Mouse (Mus musculus): Measurements from ENCODE around the gene Map3k7. TPM values are rescaled to one million over a fixed set of nuclear protein-coding genes. Genes with fewer than 3 reads are reported as not detected.
A peak's percentile ranks its signal among the peaks of the same experiment; 100 is the strongest.

The Map3k7 gene
- polyA plus RNA-seq, 1 experiment from 2014 or later, result 25.9 TPM

DNA sequence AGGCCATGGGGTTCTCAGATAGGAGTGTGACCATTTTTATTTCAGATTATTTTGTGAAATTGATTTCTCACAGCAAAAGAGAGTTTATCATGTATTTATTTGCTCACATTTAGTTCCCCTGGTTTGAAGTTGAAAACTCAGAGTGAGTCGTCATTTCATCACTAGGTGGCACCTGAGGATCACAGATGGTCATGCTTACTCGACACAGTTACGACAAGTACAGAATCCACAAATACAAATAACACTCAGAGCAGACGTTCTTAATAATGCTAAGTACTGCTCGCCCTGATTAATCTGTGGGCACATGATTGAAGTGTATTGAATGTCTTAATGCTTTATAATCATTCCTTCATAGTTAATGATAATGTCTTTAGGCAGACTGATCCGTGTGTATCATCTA is 8.3 kb downstream of the Map3k7 start:
- WGBS, result 39% methylated on average over 6 of the region's 6 CpGs
- Histone ChIP-seq H3K9ac (ENCODE audit: low read length) (no peak overlapping the region), H3K27me3 (ENCODE audit: control insufficient read depth, insufficient read depth, low read depth, low read length) (no peaks in the 10 kb centered on the region), H3K4me3 (ENCODE audit: low read length) (no peak overlapping the region), H3K27ac (ENCODE audit: low read length) (no peak overlapping the region), H3K36me3 (ENCODE audit: control insufficient read depth, insufficient read depth, low read length) (0 out of 2 replicates have a peak, but pooled peaks cover under 1% of the 10 kb centered on the region), H3K9me3 (ENCODE audit: control insufficient read depth, low read length) (no peaks in the 10 kb centered on the region), H3K4me1 (replicated peaks; ENCODE audit: control insufficient read depth, insufficient read depth, low read length) (no peaks in the 10 kb centered on the region), H3K4me2 (ENCODE audit: low read depth, low read length) (no peak overlapping the region)
- ATAC-seq (ENCODE audit: low read depth), result no peak

DNA sequence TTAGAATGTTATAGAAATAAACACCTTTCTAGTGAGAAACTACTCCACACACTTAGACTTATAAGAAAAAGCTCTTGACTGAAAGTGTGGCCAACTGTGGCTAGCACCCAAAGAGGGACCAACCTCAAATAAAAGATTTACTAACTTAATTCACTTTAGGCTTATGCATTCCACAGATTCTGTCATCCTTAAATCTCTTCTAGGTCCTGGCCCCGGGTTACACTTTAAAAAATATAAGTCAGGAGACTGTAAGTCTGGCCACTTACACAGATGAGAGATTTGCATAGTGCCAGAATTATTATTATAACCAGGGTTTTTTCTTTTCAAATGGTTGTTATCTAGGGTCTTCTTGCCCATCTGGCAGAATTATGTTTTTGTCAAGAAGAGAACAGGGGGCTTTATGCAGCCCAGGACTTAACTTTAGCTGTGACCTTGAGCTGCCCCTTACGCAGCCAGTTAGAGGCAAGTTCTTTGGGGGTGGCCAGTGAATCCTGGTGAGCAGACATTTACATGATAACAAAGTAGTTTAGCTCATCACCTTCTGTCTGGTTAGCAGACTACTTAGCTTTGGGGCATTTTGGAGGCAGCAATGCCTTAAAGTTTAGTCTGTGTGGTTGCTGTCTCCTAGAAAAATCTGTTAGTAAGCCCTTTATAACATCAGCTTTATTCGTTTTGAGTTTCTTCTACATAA is 11.5 kb downstream of the Map3k7 start:
- Histone ChIP-seq H3K36me3 (ENCODE audit: control insufficient read depth, insufficient read depth, low read length) (peaks cover 16% of the 10 kb centered on the region), H3K9ac (ENCODE audit: low read length) (no peak overlapping the region), H3K27ac (ENCODE audit: low read length) (no peak overlapping the region), H3K27me3 (ENCODE audit: control insufficient read depth, insufficient read depth, low read depth, low read length) (no peaks in the 10 kb centered on the region), H3K4me1 (replicated peaks; ENCODE audit: control insufficient read depth, insufficient read depth, low read length) (no peaks in the 10 kb centered on the region), H3K4me2 (ENCODE audit: low read depth, low read length) (no peak overlapping the region), H3K4me3 (ENCODE audit: low read length) (no peak overlapping the region), H3K9me3 (ENCODE audit: control insufficient read depth, low read length) (no peaks in the 10 kb centered on the region)
- WGBS, result 78% methylated on average over 3 of the region's 3 CpGs
- no peak for ATAC-seq (ENCODE audit: low read depth)

DNA sequence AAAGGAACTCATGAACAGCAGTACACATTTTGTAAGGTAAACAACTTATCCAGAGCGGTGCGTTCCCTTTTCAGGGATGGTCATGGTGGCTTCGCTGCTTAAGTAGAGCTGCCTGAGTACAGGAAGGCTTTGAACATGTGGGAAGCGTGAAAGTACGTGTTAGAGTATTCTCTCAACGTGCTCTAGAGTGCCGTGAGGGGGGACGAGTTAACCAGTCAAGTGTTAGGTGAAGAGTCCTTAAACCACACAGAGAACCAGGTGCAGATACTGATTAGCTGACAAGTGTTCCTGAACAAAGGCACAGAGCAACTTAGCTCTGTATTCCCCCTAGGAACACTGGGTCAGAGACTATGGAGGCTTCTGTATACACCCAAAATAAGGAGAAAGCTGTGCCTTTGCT is 18.0 kb downstream of the Map3k7 start:
- Histone ChIP-seq H3K4me2 (ENCODE audit: low read depth, low read length) (no peak overlapping the region), H3K9ac (ENCODE audit: low read length) (no peak overlapping the region), H3K36me3 (ENCODE audit: control insufficient read depth, insufficient read depth, low read length) (peaks cover 36% of the 10 kb centered on the region), H3K4me3 (ENCODE audit: low read length) (no peak overlapping the region), H3K27ac (ENCODE audit: low read length) (no peak overlapping the region), H3K9me3 (ENCODE audit: control insufficient read depth, low read length) (no peaks in the 10 kb centered on the region), H3K27me3 (ENCODE audit: control insufficient read depth, insufficient read depth, low read depth, low read length) (no peaks in the 10 kb centered on the region), H3K4me1 (replicated peaks; ENCODE audit: control insufficient read depth, insufficient read depth, low read length) (no peaks in the 10 kb centered on the region)
- WGBS, result 69% methylated on average over 8 of the region's 8 CpGs
- peak; percentile 67 for ATAC-seq (ENCODE audit: low read depth)

DNA sequence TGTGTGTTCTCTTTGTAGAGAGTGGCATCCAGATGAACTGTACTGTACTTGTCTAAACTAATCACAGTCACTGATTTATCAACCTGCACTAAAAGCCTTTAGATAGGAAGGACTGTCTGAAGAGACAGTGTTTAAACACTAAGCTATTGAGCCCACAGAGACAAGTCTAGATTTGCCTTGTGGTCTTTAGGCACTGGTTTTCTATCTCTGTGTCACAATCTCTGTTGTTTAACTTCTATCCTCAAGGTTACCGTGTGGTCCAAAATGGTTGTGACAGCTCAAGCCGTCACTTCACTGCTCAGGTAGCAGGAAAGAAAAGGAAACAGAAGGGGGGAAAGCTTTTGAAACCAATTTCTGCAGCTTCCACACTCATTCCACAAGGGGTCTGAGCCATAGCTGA is 29.5 kb downstream of the Map3k7 start:
- no peaks in the 10 kb centered on the region for H3K27me3 ChIP-seq (ENCODE audit: control insufficient read depth, insufficient read depth, low read depth, low read length)
- H3K4me2 ChIP-seq (ENCODE audit: low read depth, low read length), result no peak overlapping the region
- 62% methylated on average over 2 of the region's 2 CpGs for WGBS
- no peak overlapping the region for H3K9ac ChIP-seq (ENCODE audit: low read length)
- no peaks in the 10 kb centered on the region for H3K4me1 ChIP-seq (replicated peaks; ENCODE audit: control insufficient read depth, insufficient read depth, low read length)
- H3K4me3 ChIP-seq (ENCODE audit: low read length), result no peak overlapping the region
- no peak overlapping the region for H3K27ac ChIP-seq (ENCODE audit: low read length)
- no peak for ATAC-seq (ENCODE audit: low read depth)
- no peaks in the 10 kb centered on the region for H3K9me3 ChIP-seq (ENCODE audit: control insufficient read depth, low read length)
- H3K36me3 ChIP-seq (ENCODE audit: control insufficient read depth, insufficient read depth, low read length), result peaks cover 23% of the 10 kb centered on the region

DNA sequence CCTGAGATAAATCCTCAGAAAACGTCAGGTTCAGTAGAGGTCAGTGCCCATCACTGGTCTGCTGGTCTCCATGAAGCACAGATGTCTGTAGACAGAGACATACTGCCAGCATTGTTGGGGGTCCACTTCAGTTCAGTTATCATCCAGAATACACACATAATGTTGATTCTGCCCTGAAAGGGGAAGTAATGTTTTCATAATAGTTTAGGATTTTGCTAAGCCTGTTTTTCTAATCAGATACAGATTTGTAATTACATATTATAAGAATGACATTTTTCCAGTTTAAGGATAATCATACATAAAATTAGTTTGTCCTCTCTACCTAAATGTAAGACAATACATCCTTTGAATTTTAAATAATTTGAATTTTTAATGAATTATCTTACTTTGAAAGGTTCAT is 30.0 kb downstream of the Map3k7 start:
- H3K9me3 ChIP-seq (ENCODE audit: control insufficient read depth, low read length), result no peaks in the 10 kb centered on the region
- no peaks in the 10 kb centered on the region for H3K4me1 ChIP-seq (replicated peaks; ENCODE audit: control insufficient read depth, insufficient read depth, low read length)
- no peaks in the 10 kb centered on the region for H3K27me3 ChIP-seq (ENCODE audit: control insufficient read depth, insufficient read depth, low read depth, low read length)
- WGBS, result 31% methylated on average over 1 of the region's 1 CpGs
- peaks cover 25% of the 10 kb centered on the region for H3K36me3 ChIP-seq (ENCODE audit: control insufficient read depth, insufficient read depth, low read length)
- no peak overlapping the region for H3K9ac ChIP-seq (ENCODE audit: low read length)
- H3K4me2 ChIP-seq (ENCODE audit: low read depth, low read length), result no peak overlapping the region
- H3K27ac ChIP-seq (ENCODE audit: low read length), result no peak overlapping the region
- H3K4me3 ChIP-seq (ENCODE audit: low read length), result no peak overlapping the region
- no peak for ATAC-seq (ENCODE audit: low read depth)

DNA sequence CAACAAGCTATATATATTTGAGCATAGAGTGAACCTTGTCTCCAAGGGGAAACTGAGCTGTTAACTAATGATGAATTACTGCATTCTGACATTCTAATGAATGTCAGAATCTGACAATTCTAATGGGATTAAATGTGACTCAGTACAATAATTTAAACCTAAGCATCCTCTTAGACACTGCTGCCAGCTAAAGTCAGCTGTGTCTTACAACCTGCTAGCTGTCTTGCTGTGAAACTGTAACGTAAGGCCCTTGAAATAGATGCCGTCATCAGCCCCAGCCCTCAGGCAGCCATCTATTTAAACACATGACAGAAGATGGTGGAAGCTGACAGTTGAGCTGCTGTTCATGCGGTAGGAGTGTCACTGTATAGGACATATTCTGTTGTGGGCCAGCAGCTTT is 37.6 kb downstream of the Map3k7 start:
- ATAC-seq (ENCODE audit: low read depth), result no peak
- no peak overlapping the region for H3K4me2 ChIP-seq (ENCODE audit: low read depth, low read length)
- H3K9me3 ChIP-seq (ENCODE audit: control insufficient read depth, low read length), result no peaks in the 10 kb centered on the region
- no peaks in the 10 kb centered on the region for H3K27me3 ChIP-seq (ENCODE audit: control insufficient read depth, insufficient read depth, low read depth, low read length)
- no peak overlapping the region for H3K9ac ChIP-seq (ENCODE audit: low read length)
- WGBS, result 87% methylated on average over 3 of the region's 3 CpGs
- H3K27ac ChIP-seq (ENCODE audit: low read length), result no peak overlapping the region
- H3K36me3 ChIP-seq (ENCODE audit: control insufficient read depth, insufficient read depth, low read length), result peaks cover 8% of the 10 kb centered on the region
- H3K4me3 ChIP-seq (ENCODE audit: low read length), result no peak overlapping the region
- H3K4me1 ChIP-seq (replicated peaks; ENCODE audit: control insufficient read depth, insufficient read depth, low read length), result no peaks in the 10 kb centered on the region

DNA sequence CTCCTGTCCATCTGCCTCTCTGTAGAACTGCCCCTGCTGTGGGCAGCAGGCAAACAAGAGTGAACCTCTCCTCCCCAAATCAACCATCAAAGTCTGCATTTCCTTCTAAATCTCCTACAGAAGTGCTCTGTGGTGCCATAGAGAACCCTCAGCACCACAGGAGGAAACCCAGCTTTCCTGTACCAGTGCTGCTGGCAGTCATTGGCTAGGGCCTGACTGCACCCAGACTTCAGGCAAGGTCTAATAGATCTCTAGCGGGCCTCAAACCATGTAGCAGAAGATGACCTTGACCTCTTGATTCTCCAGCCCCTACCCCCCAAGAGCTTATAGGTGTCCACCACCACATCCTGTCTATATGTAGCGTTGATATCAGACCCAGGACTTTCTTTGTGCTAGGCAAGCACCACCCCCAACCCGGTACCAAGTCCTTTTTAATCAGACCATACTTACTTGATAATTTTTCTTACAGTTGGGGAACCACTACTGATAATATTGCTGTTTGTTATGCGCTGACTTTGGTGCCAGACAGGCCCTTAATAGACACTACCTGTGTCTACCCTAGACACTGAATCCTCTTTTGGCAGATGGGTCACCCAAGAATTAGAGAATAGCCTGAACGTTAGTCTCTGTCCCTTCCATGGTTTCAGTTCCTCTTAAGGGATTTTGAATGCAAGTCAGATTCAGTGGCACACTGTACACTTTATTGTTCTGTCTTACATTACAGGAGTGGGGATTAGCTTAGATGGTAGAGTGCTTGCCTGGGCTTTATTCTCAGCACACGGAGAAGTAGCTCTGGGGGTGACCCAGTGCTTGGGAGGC is 41.1 kb downstream of the Map3k7 start:
- no peak for ATAC-seq (ENCODE audit: low read depth)
- Histone ChIP-seq H3K4me2 (ENCODE audit: low read depth, low read length) (no peak overlapping the region), H3K27me3 (ENCODE audit: control insufficient read depth, insufficient read depth, low read depth, low read length) (no peaks in the 10 kb centered on the region), H3K27ac (ENCODE audit: low read length) (no peak overlapping the region), H3K9me3 (ENCODE audit: control insufficient read depth, low read length) (no peaks in the 10 kb centered on the region), H3K36me3 (ENCODE audit: control insufficient read depth, insufficient read depth, low read length) (no peaks in the 10 kb centered on the region; the same call in none of the 2 replicates), H3K9ac (ENCODE audit: low read length) (no peak overlapping the region), H3K4me1 (replicated peaks; ENCODE audit: control insufficient read depth, insufficient read depth, low read length) (no peaks in the 10 kb centered on the region), H3K4me3 (ENCODE audit: low read length) (no peak overlapping the region)
- 88% methylated on average over 6 of the region's 6 CpGs for WGBS

DNA sequence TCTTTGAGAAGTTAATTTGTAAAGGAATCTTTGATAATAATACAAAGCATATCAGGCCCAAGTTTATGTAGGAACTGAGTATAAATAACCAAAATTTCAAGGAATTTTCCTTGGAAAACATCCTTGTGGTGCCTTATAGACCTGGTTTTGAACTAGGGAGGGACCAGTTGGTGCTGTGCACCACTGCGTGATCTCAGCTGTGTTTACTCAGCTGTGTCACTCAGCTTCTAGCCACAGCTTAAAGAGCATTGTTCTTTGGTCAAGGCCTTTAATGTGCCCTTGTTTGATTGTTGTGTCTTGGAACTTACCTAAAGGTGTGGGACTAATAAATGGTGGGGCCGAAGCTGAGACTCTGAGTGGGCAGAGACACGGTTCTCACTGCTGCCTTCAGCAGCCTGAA is 43.3 kb downstream of the Map3k7 start:
- Histone ChIP-seq H3K27me3 (ENCODE audit: control insufficient read depth, insufficient read depth, low read depth, low read length) (no peaks in the 10 kb centered on the region), H3K4me3 (ENCODE audit: low read length) (no peak overlapping the region), H3K27ac (ENCODE audit: low read length) (no peak overlapping the region), H3K4me2 (ENCODE audit: low read depth, low read length) (no peak overlapping the region), H3K4me1 (replicated peaks; ENCODE audit: control insufficient read depth, insufficient read depth, low read length) (no peaks in the 10 kb centered on the region), H3K9ac (ENCODE audit: low read length) (no peak overlapping the region), H3K36me3 (ENCODE audit: control insufficient read depth, insufficient read depth, low read length) (peaks cover 13% of the 10 kb centered on the region), H3K9me3 (ENCODE audit: control insufficient read depth, low read length) (no peaks in the 10 kb centered on the region)
- 47% methylated on average over 3 of the region's 3 CpGs for WGBS
- ATAC-seq (ENCODE audit: low read depth), result no peak

DNA sequence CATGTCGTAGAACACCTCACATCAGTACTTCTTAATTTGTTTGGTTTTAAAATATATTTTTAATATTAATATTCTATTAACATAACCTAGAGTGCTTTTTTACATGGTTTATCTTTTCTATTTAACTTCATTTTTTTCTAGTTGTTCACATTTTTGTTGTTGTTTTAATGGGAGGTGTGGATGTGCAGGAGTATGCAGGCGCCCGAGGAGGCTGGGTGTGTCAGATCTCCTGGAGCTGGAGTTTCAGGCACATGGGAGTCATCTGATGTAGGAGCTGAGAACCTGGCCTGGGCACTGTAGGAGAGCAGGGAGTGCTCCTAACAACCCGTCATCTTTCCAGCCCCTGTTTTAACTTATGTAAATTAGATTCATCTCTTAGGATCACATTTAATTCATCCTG is 44.2 kb downstream of the Map3k7 start:
- H3K4me1 ChIP-seq (replicated peaks; ENCODE audit: control insufficient read depth, insufficient read depth, low read length), result no peaks in the 10 kb centered on the region
- no peak overlapping the region for H3K27ac ChIP-seq (ENCODE audit: low read length)
- no peak overlapping the region for H3K4me2 ChIP-seq (ENCODE audit: low read depth, low read length)
- H3K9ac ChIP-seq (ENCODE audit: low read length), result no peak overlapping the region
- H3K4me3 ChIP-seq (ENCODE audit: low read length), result no peak overlapping the region
- peaks cover 13% of the 10 kb centered on the region for H3K36me3 ChIP-seq (ENCODE audit: control insufficient read depth, insufficient read depth, low read length)
- no peak for ATAC-seq (ENCODE audit: low read depth)
- 66% methylated on average over 4 of the region's 4 CpGs for WGBS
- H3K27me3 ChIP-seq (ENCODE audit: control insufficient read depth, insufficient read depth, low read depth, low read length), result no peaks in the 10 kb centered on the region
- no peaks in the 10 kb centered on the region for H3K9me3 ChIP-seq (ENCODE audit: control insufficient read depth, low read length)
